Mouse (Mus musculus): ENCODE data around the gene Sf3b1. TPM values are rescaled to one million over a fixed set of nuclear protein-coding genes. Genes with fewer than 3 reads are reported as not detected.
A peak's percentile ranks its signal among the peaks of the same experiment; 100 is the strongest.

The Sf3b1 gene
- polyA plus RNA-seq, 2 experiments = 211 to 313 TPM

- TF ChIP-seq POLR2A (IDR thresholded peaks at IDR 0.05; ENCODE audit: borderline replicate concordance, extremely low read depth, insufficient read depth, insufficient read length) = no peak
- Histone ChIP-seq H3K27me3 (ENCODE audit: control insufficient read depth, insufficient read depth, low read length) (no peaks in the 10 kb centered on the region), H3K4me1 (ENCODE audit: control insufficient read depth, insufficient read depth, low read length) (no peaks in the 10 kb centered on the region), H3K36me3 (ENCODE audit: control insufficient read depth, insufficient read depth, low read length) (peaks cover 36% of the 10 kb centered on the region), H3K9me3 (ENCODE audit: control insufficient read depth, low read length) (no peaks in the 10 kb centered on the region), H3K27ac (replicated peaks; ENCODE audit: low read depth, low read length) (no peak overlapping the region), H3K4me2 (replicated peaks; ENCODE audit: low read depth, low read length, severe bottlenecking) (no peak overlapping the region), H3K4me3 (replicated peaks; ENCODE audit: low read length) (no peak overlapping the region), H3K9ac (ENCODE audit: low read depth, low read length, severe bottlenecking) (no peak overlapping the region)
- 64% methylated on average over 3 of the region's 3 CpGs for WGBS
- ATAC-seq (ENCODE audit: low FRiP score, low read depth) (no peak), DNase-seq (ENCODE audit: low spot score) (peak; percentile 17)
These were observed 43.9 kb downstream of the Sf3b1 start for GRCm38 (mm10) chr1:54983339-54983738.

GRCm38 (mm10) chr1:54982636-54983035 lies 44.6 kb downstream of the Sf3b1 start:
- DNase-seq (ENCODE audit: low spot score) = no peak
- H3K9ac ChIP-seq (ENCODE audit: low read depth, low read length, severe bottlenecking) = no peak overlapping the region
- ATAC-seq (ENCODE audit: low FRiP score, low read depth) = no peak
- H3K36me3 ChIP-seq (ENCODE audit: control insufficient read depth, insufficient read depth, low read length) = peaks cover 32% of the 10 kb centered on the region
- no peaks in the 10 kb centered on the region for H3K9me3 ChIP-seq (ENCODE audit: control insufficient read depth, low read length)
- H3K27me3 ChIP-seq (ENCODE audit: control insufficient read depth, insufficient read depth, low read length) = no peaks in the 10 kb centered on the region
- H3K4me2 ChIP-seq (replicated peaks; ENCODE audit: low read depth, low read length, severe bottlenecking) = no peak overlapping the region
- H3K27ac ChIP-seq (replicated peaks; ENCODE audit: low read depth, low read length) = no peak overlapping the region
- no peak for TF ChIP-seq POLR2A (IDR thresholded peaks at IDR 0.05; ENCODE audit: borderline replicate concordance, extremely low read depth, insufficient read depth, insufficient read length)
- no peak overlapping the region for H3K4me3 ChIP-seq (replicated peaks; ENCODE audit: low read length)
- no peaks in the 10 kb centered on the region for H3K4me1 ChIP-seq (ENCODE audit: control insufficient read depth, insufficient read depth, low read length)
- 95% methylated on average over 3 of the region's 3 CpGs for WGBS

- WGBS = 45% methylated on average over 1 of the region's 1 CpGs
- no peak overlapping the region for H3K27ac ChIP-seq (replicated peaks; ENCODE audit: low read depth, low read length)
- no peak overlapping the region for H3K9ac ChIP-seq (ENCODE audit: low read depth, low read length, severe bottlenecking)
- no peaks in the 10 kb centered on the region for H3K4me1 ChIP-seq (ENCODE audit: control insufficient read depth, insufficient read depth, low read length)
- TF ChIP-seq POLR2A (IDR thresholded peaks at IDR 0.05; ENCODE audit: borderline replicate concordance, extremely low read depth, insufficient read depth, insufficient read length) = no peak
- H3K36me3 ChIP-seq (ENCODE audit: control insufficient read depth, insufficient read depth, low read length) = peaks cover 4% of the 10 kb centered on the region; the same call in 1 of the 2 replicates
- H3K9me3 ChIP-seq (ENCODE audit: control insufficient read depth, low read length) = no peaks in the 10 kb centered on the region
- ATAC-seq (ENCODE audit: low FRiP score, low read depth) = peak; percentile 48; the same call in 1 of the 2 replicates
- H3K4me2 ChIP-seq (replicated peaks; ENCODE audit: low read depth, low read length, severe bottlenecking) = no peak overlapping the region
- no peak for DNase-seq (ENCODE audit: low spot score)
- no peak overlapping the region for H3K4me3 ChIP-seq (replicated peaks; ENCODE audit: low read length)
- H3K27me3 ChIP-seq (ENCODE audit: control insufficient read depth, insufficient read depth, low read length) = no peaks in the 10 kb centered on the region
These were observed 47.9 kb downstream of the Sf3b1 start for GRCm38 (mm10) chr1:54979226-54979984.

GRCm38 (mm10) chr1:54971687-54972404 lies 55.4 kb downstream of the Sf3b1 start:
- H3K36me3 ChIP-seq (ENCODE audit: control insufficient read depth, insufficient read depth, low read length) = no peaks in the 10 kb centered on the region
- H3K27ac ChIP-seq (replicated peaks; ENCODE audit: low read depth, low read length) = peak overlapping the region; percentile 30; the same call in 1 of the 2 replicates
- no peak for TF ChIP-seq POLR2A (IDR thresholded peaks at IDR 0.05; ENCODE audit: borderline replicate concordance, extremely low read depth, insufficient read depth, insufficient read length)
- H3K9me3 ChIP-seq (ENCODE audit: control insufficient read depth, low read length) = no peaks in the 10 kb centered on the region
- no peaks in the 10 kb centered on the region for H3K27me3 ChIP-seq (ENCODE audit: control insufficient read depth, insufficient read depth, low read length)
- H3K9ac ChIP-seq (ENCODE audit: low read depth, low read length, severe bottlenecking) = no peak overlapping the region
- no peak overlapping the region for H3K4me3 ChIP-seq (replicated peaks; ENCODE audit: low read length)
- 25% methylated on average over 5 of the region's 5 CpGs for WGBS
- DNase-seq (ENCODE audit: low spot score) (peak; percentile 68), ATAC-seq (ENCODE audit: low FRiP score, low read depth) (peak; percentile 68)
- no peak overlapping the region for H3K4me2 ChIP-seq (replicated peaks; ENCODE audit: low read depth, low read length, severe bottlenecking)
- H3K4me1 ChIP-seq (ENCODE audit: control insufficient read depth, insufficient read depth, low read length) = peaks cover 7% of the 10 kb centered on the region; the same call in 1 of the 2 replicates

- peaks cover 8% of the 10 kb centered on the region for H3K4me1 ChIP-seq (ENCODE audit: control insufficient read depth, insufficient read depth, low read length)
- no peak for ATAC-seq (ENCODE audit: low FRiP score, low read depth)
- TF ChIP-seq POLR2A (IDR thresholded peaks at IDR 0.05; ENCODE audit: borderline replicate concordance, extremely low read depth, insufficient read depth, insufficient read length) = no peak
These were observed 60.4 kb downstream of the Sf3b1 start for GRCm38 (mm10) chr1:54966858-54967257.

More at GRCm38 (mm10) chr1:54966858-54967257, 60.4 kb downstream of the Sf3b1 start:
- no peak overlapping the region for H3K27ac ChIP-seq (replicated peaks; ENCODE audit: low read depth, low read length)
- H3K9ac ChIP-seq (ENCODE audit: low read depth, low read length, severe bottlenecking) = no peak overlapping the region
- H3K4me3 ChIP-seq (replicated peaks; ENCODE audit: low read length) = no peak overlapping the region
- 81% methylated on average over 3 of the region's 3 CpGs for WGBS
- H3K9me3 ChIP-seq (ENCODE audit: control insufficient read depth, low read length) = no peaks in the 10 kb centered on the region
- H3K27me3 ChIP-seq (ENCODE audit: control insufficient read depth, insufficient read depth, low read length) = no peaks in the 10 kb centered on the region
- no peak overlapping the region for H3K4me2 ChIP-seq (replicated peaks; ENCODE audit: low read depth, low read length, severe bottlenecking)
- no peaks in the 10 kb centered on the region for H3K36me3 ChIP-seq (ENCODE audit: control insufficient read depth, insufficient read depth, low read length)
- DNase-seq (ENCODE audit: low spot score) = no peak

Data from limb, embryonic 14.5 days (tissue).